Comparison of ENCODE assay signal across 20 mouse cellular contexts in genomic region chr7:120123776-120124175, GRCm38 (mm10). TPM values are rescaled to one million over a fixed set of nuclear protein-coding genes. Genes with fewer than 3 reads are reported as not detected.
A peak's percentile ranks its signal among the peaks of the same experiment; 100 is the strongest.
DNase-seq lines count a peak whose midpoint lies in the region; ATAC-seq and TF ChIP-seq lines count a peak whose summit lies in the region.
"Had no signal": no experiment of that assay in that cellular context is flagged by ENCODE, and none has a peak within 500 bp of the region (broad histone marks: within the 10 kb centered on the region; RNA-seq: fewer than 3 reads in every experiment).

No protein-coding gene starts in this region.

- H3K27me3 ChIP-seq in heart, adult 2 months (ENCODE audit: control insufficient read depth, insufficient read depth, low read length): no peaks in the 10 kb centered on the region
- H3K27me3 ChIP-seq in heart, embryonic 10.5 days (ENCODE audit: insufficient read depth, poor library complexity, severe bottlenecking): no peaks in the 10 kb centered on the region
- H3K27me3 ChIP-seq in lung, embryonic 15.5 days: no peaks in the 10 kb centered on the region
- no peaks in the 10 kb centered on the region for H3K27me3 ChIP-seq in stomach, embryonic 16.5 days (ENCODE audit: control insufficient read depth, insufficient read depth, low read length)
- H3K27me3 ChIP-seq in limb, embryonic 10.5 days (ENCODE audit: low read depth, poor library complexity, severe bottlenecking): no peaks in the 10 kb centered on the region
- H3K27me3 ChIP-seq: CH12.LX; limb, embryonic 12.5 days; Patski had no signal

- TF ChIP-seq EP300 in heart, adult 2 months (IDR thresholded peaks at IDR 0.05; ENCODE audit: insufficient read depth, low read depth, low read length): no peak

- H3K79me2 ChIP-seq in heart, adult 2 months (replicated peaks; ENCODE audit: control insufficient read depth, insufficient read depth, low read length): no peaks in the 10 kb centered on the region

- intact Hi-C loops in heart, adult 2 months (cut with DNase I): loop anchor here (1.0 to 10.0 kb wide), 3 partner anchors 80 to 511 kb away; partner anchors contain the start of genes Abca14 and Uqcrc2

- no peaks in the 10 kb centered on the region for H3K9me3 ChIP-seq in heart, embryonic 10.5 days
- no peaks in the 10 kb centered on the region for H3K9me3 ChIP-seq in lung, embryonic 15.5 days
- H3K9me3 ChIP-seq in stomach, embryonic 16.5 days (replicated peaks; ENCODE audit: control insufficient read depth, low read length): no peaks in the 10 kb centered on the region
- no peaks in the 10 kb centered on the region for H3K9me3 ChIP-seq in limb, embryonic 10.5 days (replicated peaks)
- H3K9me3 ChIP-seq: limb, embryonic 12.5 days had no signal

- H3K4me3 ChIP-seq in heart, adult 2 months: no peak overlapping the region
- H3K4me3 ChIP-seq in heart, embryonic 10.5 days: no peak overlapping the region
- no peak overlapping the region for H3K4me3 ChIP-seq in lung, embryonic 15.5 days
- no peak overlapping the region for H3K4me3 ChIP-seq in stomach, embryonic 16.5 days (replicated peaks; ENCODE audit: low read length)
- no peak overlapping the region for H3K4me3 ChIP-seq in limb, embryonic 10.5 days
- H3K4me3 ChIP-seq: limb, embryonic 12.5 days had no signal

- TF ChIP-seq POLR2A in heart, adult 2 months (IDR thresholded peaks at IDR 0.05; ENCODE audit: insufficient read depth, low read depth, low read length): no peak

- peak; percentile 85 for ATAC-seq in lung, embryonic 15.5 days (ENCODE audit: borderline replicate concordance, extremely low read depth, low FRiP score, low TSS enrichment)
- 0 out of 2 replicates have a peak, but pooled peaks have one; percentile 26 for ATAC-seq in stomach, embryonic 16.5 days (ENCODE audit: insufficient read depth, low FRiP score)
- ATAC-seq in inflammation-experienced regulatory T-cells, adult 6 months: no peak
- ATAC-seq: Patski had no signal

- no peak overlapping the region for H3K9ac ChIP-seq in heart, adult 2 months (ENCODE audit: low read depth, low read length)
- H3K9ac ChIP-seq in lung, embryonic 15.5 days: no peak overlapping the region
- no peak overlapping the region for H3K9ac ChIP-seq in stomach, embryonic 16.5 days (ENCODE audit: low read length)
- H3K9ac ChIP-seq: limb, embryonic 12.5 days had no signal

- WGBS in heart, adult 2 months: 55% methylated on average over 4 of the region's 4 CpGs
- 81% methylated on average over 4 of the region's 4 CpGs for WGBS in heart, embryonic 10.5 days
- 18% methylated on average over 4 of the region's 4 CpGs for WGBS in lung, embryonic 15.5 days
- WGBS in stomach, embryonic 16.5 days: 42% methylated on average over 4 of the region's 4 CpGs
- WGBS in limb, embryonic 10.5 days: 94% methylated on average over 4 of the region's 4 CpGs

- no peaks in the 10 kb centered on the region for H3K36me3 ChIP-seq in heart, adult 2 months (ENCODE audit: control insufficient read depth, insufficient read depth, low read length)
- H3K36me3 ChIP-seq in heart, embryonic 10.5 days: peaks cover 5% of the 10 kb centered on the region; the same call in 1 of the 2 replicates
- H3K36me3 ChIP-seq in lung, embryonic 15.5 days: peaks cover 12% of the 10 kb centered on the region
- H3K36me3 ChIP-seq in stomach, embryonic 16.5 days (ENCODE audit: control insufficient read depth, insufficient read depth, low read length): no peaks in the 10 kb centered on the region; the same call in 1 of the 2 replicates
- H3K36me3 ChIP-seq in limb, embryonic 10.5 days: no peaks in the 10 kb centered on the region; the same call in 1 of the 2 replicates

- TF ChIP-seq CTCF in heart, adult 2 months (IDR thresholded peaks at IDR 0.05): no peak

- 0 out of 2 replicates have a peak, but pooled peaks cover 1% of the 10 kb centered on the region for H3K4me1 ChIP-seq in heart, adult 2 months (ENCODE audit: control insufficient read depth, insufficient read depth, low read length)
- peaks cover 7% of the 10 kb centered on the region; the same call in 1 of the 2 replicates for H3K4me1 ChIP-seq in heart, embryonic 10.5 days
- H3K4me1 ChIP-seq in lung, embryonic 15.5 days: peaks cover 35% of the 10 kb centered on the region
- H3K4me1 ChIP-seq in stomach, embryonic 16.5 days (ENCODE audit: control insufficient read depth, insufficient read depth, low read length): peaks cover 6% of the 10 kb centered on the region
- H3K4me1 ChIP-seq in limb, embryonic 10.5 days: peaks cover 31% of the 10 kb centered on the region

- DNase-seq in heart, adult 2 months: peak; percentile 55 to 56
- no peak for DNase-seq in heart, embryonic 10.5 days (ENCODE audit: low spot score)
- peak; percentile 22 for DNase-seq in urinary bladder, postnatal 14 days (ENCODE audit: low spot score)
- no peak for DNase-seq in urinary bladder, adult 2 months (ENCODE audit: low spot score)
- DNase-seq in limb, embryonic 10.5 days (ENCODE audit: low spot score): no peak
- DNase-seq: cerebellum, adult 18-20 months; layer of hippocampus, postnatal 36 days; right cerebral cortex, postnatal 25 days had no signal

- H3K27ac ChIP-seq in heart, adult 2 months: no peak overlapping the region; the same call in 1 of the 2 replicates
- no peak overlapping the region for H3K27ac ChIP-seq in heart, embryonic 10.5 days
- H3K27ac ChIP-seq in lung, embryonic 15.5 days: peak overlapping the region; percentile 84
- H3K27ac ChIP-seq in stomach, embryonic 16.5 days (ENCODE audit: low read length): peak overlapping the region; percentile 2; the same call in 1 of the 2 replicates
- H3K27ac ChIP-seq in limb, embryonic 10.5 days: no peak overlapping the region
- H3K27ac ChIP-seq: hindbrain, postnatal 0 days; limb, embryonic 12.5 days had no signal

- no peak overlapping the region for H3K4me2 ChIP-seq in lung, embryonic 15.5 days
- no peak overlapping the region for H3K4me2 ChIP-seq in stomach, embryonic 16.5 days (ENCODE audit: low read depth, low read length)
- H3K4me2 ChIP-seq: limb, embryonic 12.5 days had no signal

RNA-seq across cellular contexts. Expression of gene Zp2, which starts 21.3 kb away (rescaled TPM):
- under 1 TPM; 0.29 to 0.41 TPM for total RNA-seq in heart, adult 2 months (2021)
- polyA plus RNA-seq in heart, adult 2 months (2012; rRNA removed): 0.41 and 0.76 TPM in 2 replicates
- polyA plus RNA-seq in heart, embryonic 10.5 days (2016; fragmentation: Nextera tagmentation; extraction: Ambion mirVana): not detected in 2 replicates
- polyA plus RNA-seq in urinary bladder, adult 2 months (2012; rRNA removed): not detected in 2 replicates
- polyA plus RNA-seq in lung, embryonic 15.5 days (2015; fragmentation: Nextera tagmentation; extraction: Ambion mirVana): not detected in 2 replicates
- polyA plus RNA-seq in stomach, embryonic 16.5 days (2015; fragmentation: Nextera tagmentation; extraction: Ambion mirVana): 0.19 and 0.27 TPM in 2 replicates
- polyA plus RNA-seq in limb, embryonic 10.5 days (2016; fragmentation: Nextera tagmentation; extraction: Ambion mirVana): not detected in 2 replicates
- not detected for polyA plus RNA-seq in inflammation-experienced regulatory T-cells, adult 6 months (2017; shearing (Covaris generic))
- total RNA-seq: granulocyte monocyte progenitor cell, adult 5-6 weeks; hindbrain, postnatal 0 days; layer of hippocampus, postnatal 36 days; megakaryocyte progenitor cell, adult 5-6 weeks; neutrophil, adult 5-6 weeks had no signal
- polyA plus RNA-seq: forebrain, embryonic 14.5 days; hindbrain, postnatal 0 days; limb, embryonic 12.5 days; Patski; testis, adult 2 months had no signal

RNA-seq across cellular contexts. Expression of gene Tmem159, which starts 21.6 kb away (rescaled TPM):
- 10 to 100 TPM; 22.2 to 24.1 TPM for total RNA-seq in heart, adult 2 months (2021)
- polyA plus RNA-seq in heart, adult 2 months (2012; rRNA removed): 29.9 and 38.1 TPM in 2 replicates
- 18.1 and 20.4 TPM in 2 replicates for polyA plus RNA-seq in heart, embryonic 10.5 days (2016; fragmentation: Nextera tagmentation; extraction: Ambion mirVana)
- 97.7 and 112 TPM in 2 replicates for polyA plus RNA-seq in urinary bladder, adult 2 months (2012; rRNA removed)
- polyA plus RNA-seq in lung, embryonic 15.5 days (2015; fragmentation: Nextera tagmentation; extraction: Ambion mirVana): 42.5 and 43.7 TPM in 2 replicates
- 35.6 and 38.1 TPM in 2 replicates for polyA plus RNA-seq in stomach, embryonic 16.5 days (2015; fragmentation: Nextera tagmentation; extraction: Ambion mirVana)
- polyA plus RNA-seq in limb, embryonic 10.5 days (2016; fragmentation: Nextera tagmentation; extraction: Ambion mirVana): 13.6 and 14.6 TPM in 2 replicates
- polyA plus RNA-seq in inflammation-experienced regulatory T-cells, adult 6 months (2017; shearing (Covaris generic)): 10 to 100 TPM in 1 of 3 experiments, 1 to 10 TPM in 2; 6.7 to 17.8 (median 7.2) TPM
- total RNA-seq: CH12.LX had no signal

RNA-seq across cellular contexts. Expression of gene Dnah3, which starts 28.7 kb away (rescaled TPM):
- not detected for total RNA-seq in heart, adult 2 months (2021)
- 0.59 TPM in 1 of 2 replicates, not detected in the other for polyA plus RNA-seq in heart, adult 2 months (2012; rRNA removed)
- not detected in 2 replicates for polyA plus RNA-seq in heart, embryonic 10.5 days (2016; fragmentation: Nextera tagmentation; extraction: Ambion mirVana)
- polyA plus RNA-seq in urinary bladder, adult 2 months (2012; rRNA removed): 0.01 TPM in 2 replicates
- polyA plus RNA-seq in lung, embryonic 15.5 days (2015; fragmentation: Nextera tagmentation; extraction: Ambion mirVana): 0.40 and 0.60 TPM in 2 replicates
- polyA plus RNA-seq in stomach, embryonic 16.5 days (2015; fragmentation: Nextera tagmentation; extraction: Ambion mirVana): not detected in 2 replicates
- not detected in 2 replicates for polyA plus RNA-seq in limb, embryonic 10.5 days (2016; fragmentation: Nextera tagmentation; extraction: Ambion mirVana)
- polyA plus RNA-seq in inflammation-experienced regulatory T-cells, adult 6 months (2017; shearing (Covaris generic)): under 1 TPM in 1 of 3 experiments, not detected in 2; 0.24 TPM
- total RNA-seq: CH12.LX; granulocyte monocyte progenitor cell, adult 5-6 weeks; megakaryocyte progenitor cell, adult 5-6 weeks; neutrophil, adult 5-6 weeks had no signal
- polyA plus RNA-seq: limb, embryonic 12.5 days; Patski had no signal

RNA-seq across cellular contexts. Expression of gene Anks4b, which starts 49.9 kb away (rescaled TPM):
- total RNA-seq in heart, adult 2 months (2021): under 1 TPM; 0.10 to 0.20 TPM
- not detected in 2 replicates for polyA plus RNA-seq in heart, adult 2 months (2012; rRNA removed)
- polyA plus RNA-seq in heart, embryonic 10.5 days (2016; fragmentation: Nextera tagmentation; extraction: Ambion mirVana): 0.06 TPM in 1 of 2 replicates, not detected in the other
- not detected in 2 replicates for polyA plus RNA-seq in urinary bladder, adult 2 months (2012; rRNA removed)
- polyA plus RNA-seq in lung, embryonic 15.5 days (2015; fragmentation: Nextera tagmentation; extraction: Ambion mirVana): not detected in 2 replicates
- polyA plus RNA-seq in stomach, embryonic 16.5 days (2015; fragmentation: Nextera tagmentation; extraction: Ambion mirVana): 1.4 and 2.0 TPM in 2 replicates
- not detected in 2 replicates for polyA plus RNA-seq in limb, embryonic 10.5 days (2016; fragmentation: Nextera tagmentation; extraction: Ambion mirVana)
- not detected for polyA plus RNA-seq in inflammation-experienced regulatory T-cells, adult 6 months (2017; shearing (Covaris generic))
- total RNA-seq: CH12.LX; granulocyte monocyte progenitor cell, adult 5-6 weeks; hindbrain, postnatal 0 days; megakaryocyte progenitor cell, adult 5-6 weeks; neutrophil, adult 5-6 weeks had no signal
- polyA plus RNA-seq: forebrain, embryonic 14.5 days; hindbrain, postnatal 0 days; limb, embryonic 12.5 days; Patski had no signal

Comparison
In these comparisons a context has a peak if more than half of its experiments do, and no peak if none do; other contexts are left out.
1. DNase-seq: peak in heart, adult 2 months (2 of 2) and urinary bladder, postnatal 14 days (single experiment); none in heart, embryonic 10.5 days (single experiment), urinary bladder, adult 2 months (single experiment) and limb, embryonic 10.5 days (single experiment).
2. H3K27ac ChIP-seq: peak in lung, embryonic 15.5 days (single experiment) and stomach, embryonic 16.5 days (single experiment); none in heart, adult 2 months (single experiment), heart, embryonic 10.5 days (single experiment) and limb, embryonic 10.5 days (single experiment).